Mouse (Mus musculus): ENCODE measurements at regions not wholly inside any gene's neighbourhood (a gene's known extent, or its start where the extent isn't known, plus 50 kb on each side); places are given as distances from the start of the nearest gene placed in this dataset.

DNA sequence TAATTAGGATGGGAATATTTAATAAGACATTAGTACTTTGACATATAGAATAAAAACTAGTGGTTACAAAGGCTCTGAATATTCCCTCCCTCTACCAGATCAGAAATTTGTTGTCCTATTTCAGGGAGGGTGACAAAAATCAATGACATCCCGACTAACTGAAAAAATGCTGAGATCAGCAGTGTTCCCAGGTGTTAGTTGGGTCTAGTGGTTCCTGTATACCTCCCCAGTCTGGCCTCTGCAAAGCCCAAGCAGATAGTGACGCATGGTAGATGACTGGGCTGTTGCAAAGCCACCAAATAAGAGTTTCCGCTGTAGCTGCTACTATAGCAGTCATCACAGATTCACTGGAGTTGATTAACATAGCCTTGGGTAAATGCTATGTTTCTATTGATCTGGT is 59.9 kb upstream of the Gm4791 start:
- peaks cover 60% of the 10 kb centered on the region for H3K9me3 ChIP-seq (replicated peaks)
- no peaks in the 10 kb centered on the region for H3K4me1 ChIP-seq (ENCODE audit: insufficient read depth, low read depth, low read length)
- H3K4me3 ChIP-seq (ENCODE audit: low read depth, low read length): no peak overlapping the region
- no peaks in the 10 kb centered on the region for H3K27me3 ChIP-seq (ENCODE audit: insufficient read depth, low read length)
- DNase-seq (ENCODE audit: low spot score): no peak
- no peak for TF ChIP-seq GATA1 (IDR thresholded peaks at IDR 0.05; ENCODE audit: borderline replicate concordance, low read length)
- TF ChIP-seq CTCF (IDR thresholded peaks at IDR 0.05; ENCODE audit: low read depth, low read length): no peak
- TF ChIP-seq POLR2AphosphoS5 (IDR thresholded peaks at IDR 0.05; ENCODE audit: insufficient replicate concordance, low read depth, low read length): no peak
- TF ChIP-seq TAL1 (conservative IDR thresholded peaks at IDR 0.05; ENCODE audit: low read depth, low read length): no peak
- TF ChIP-seq GATA2 (IDR thresholded peaks at IDR 0.05; ENCODE audit: borderline replicate concordance, low read depth, low read length): no peak
- no peaks in the 10 kb centered on the region for H3K36me3 ChIP-seq (replicated peaks)
- no peak for ATAC-seq (ENCODE audit: extremely low read depth, insufficient number of reproducible peaks, low FRiP score, poor library complexity, severe bottlenecking)

DNA sequence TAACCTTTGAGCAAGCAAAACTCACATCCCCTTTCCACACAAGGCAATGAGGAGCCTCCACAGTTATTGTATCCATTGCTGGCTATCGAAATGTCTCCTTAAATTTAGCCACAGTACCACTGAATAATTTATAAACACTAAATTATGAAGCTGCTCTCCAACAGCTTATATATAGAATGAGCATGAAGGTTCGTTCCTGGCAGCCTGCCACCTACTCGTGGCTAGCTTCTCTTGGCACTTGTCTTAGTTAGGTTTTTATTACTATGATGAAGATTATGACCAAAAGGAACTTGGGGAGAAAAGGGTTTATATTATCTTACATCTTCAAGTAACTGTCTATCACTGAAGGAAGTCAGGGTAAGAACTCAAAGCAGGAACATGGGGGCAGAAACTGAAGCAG is 72.9 kb upstream of the Gm4791 start:
- TF ChIP-seq CTCF (IDR thresholded peaks at IDR 0.05; ENCODE audit: low read depth, low read length) (no peak), GATA1 (IDR thresholded peaks at IDR 0.05; ENCODE audit: borderline replicate concordance, low read length) (no peak), GATA2 (IDR thresholded peaks at IDR 0.05; ENCODE audit: borderline replicate concordance, low read depth, low read length) (no peak), POLR2AphosphoS5 (IDR thresholded peaks at IDR 0.05; ENCODE audit: insufficient replicate concordance, low read depth, low read length) (no peak), TAL1 (conservative IDR thresholded peaks at IDR 0.05; ENCODE audit: low read depth, low read length) (no peak)
- Histone ChIP-seq H3K9me3 (replicated peaks) (peaks cover 36% of the 10 kb centered on the region), H3K4me3 (ENCODE audit: low read depth, low read length) (no peak overlapping the region), H3K4me1 (ENCODE audit: insufficient read depth, low read depth, low read length) (no peaks in the 10 kb centered on the region), H3K27me3 (ENCODE audit: insufficient read depth, low read length) (no peaks in the 10 kb centered on the region), H3K36me3 (replicated peaks) (no peaks in the 10 kb centered on the region)
- no peak for DNase-seq (ENCODE audit: low spot score)
- ATAC-seq (ENCODE audit: extremely low read depth, insufficient number of reproducible peaks, low FRiP score, poor library complexity, severe bottlenecking): no peak

GRCm38 (mm10) chr9:46920081-46920480 is 78.5 kb upstream of the Gm4791 start:
- Histone ChIP-seq H3K4me1 (ENCODE audit: insufficient read depth, low read depth, low read length) (no peaks in the 10 kb centered on the region), H3K4me3 (ENCODE audit: low read depth, low read length) (no peak overlapping the region), H3K36me3 (replicated peaks) (no peaks in the 10 kb centered on the region), H3K27me3 (ENCODE audit: insufficient read depth, low read length) (no peaks in the 10 kb centered on the region), H3K9me3 (replicated peaks) (peaks cover 44% of the 10 kb centered on the region)
- TF ChIP-seq GATA2 (IDR thresholded peaks at IDR 0.05; ENCODE audit: borderline replicate concordance, low read depth, low read length): no peak
- TF ChIP-seq CTCF (IDR thresholded peaks at IDR 0.05; ENCODE audit: low read depth, low read length): no peak
- no peak for TF ChIP-seq GATA1 (IDR thresholded peaks at IDR 0.05; ENCODE audit: borderline replicate concordance, low read length)
- no peak for TF ChIP-seq POLR2AphosphoS5 (IDR thresholded peaks at IDR 0.05; ENCODE audit: insufficient replicate concordance, low read depth, low read length)
- TF ChIP-seq TAL1 (conservative IDR thresholded peaks at IDR 0.05; ENCODE audit: low read depth, low read length): no peak
- no peak for ATAC-seq (ENCODE audit: extremely low read depth, insufficient number of reproducible peaks, low FRiP score, poor library complexity, severe bottlenecking)
- DNase-seq (ENCODE audit: low spot score): no peak

GRCm38 (mm10) chr9:46913238-46913637 is 85.3 kb upstream of the Gm4791 start:
- Histone ChIP-seq H3K4me1 (ENCODE audit: insufficient read depth, low read depth, low read length) (no peaks in the 10 kb centered on the region), H3K27me3 (ENCODE audit: insufficient read depth, low read length) (no peaks in the 10 kb centered on the region), H3K9me3 (replicated peaks) (peaks cover 76% of the 10 kb centered on the region), H3K36me3 (replicated peaks) (no peaks in the 10 kb centered on the region), H3K4me3 (ENCODE audit: low read depth, low read length) (no peak overlapping the region)
- TF ChIP-seq POLR2AphosphoS5 (IDR thresholded peaks at IDR 0.05; ENCODE audit: insufficient replicate concordance, low read depth, low read length) (no peak), GATA2 (IDR thresholded peaks at IDR 0.05; ENCODE audit: borderline replicate concordance, low read depth, low read length) (no peak), CTCF (IDR thresholded peaks at IDR 0.05; ENCODE audit: low read depth, low read length) (no peak), TAL1 (conservative IDR thresholded peaks at IDR 0.05; ENCODE audit: low read depth, low read length) (no peak), GATA1 (IDR thresholded peaks at IDR 0.05; ENCODE audit: borderline replicate concordance, low read length) (no peak)
- DNase-seq (ENCODE audit: low spot score): no peak
- ATAC-seq (ENCODE audit: extremely low read depth, insufficient number of reproducible peaks, low FRiP score, poor library complexity, severe bottlenecking): no peak

DNA sequence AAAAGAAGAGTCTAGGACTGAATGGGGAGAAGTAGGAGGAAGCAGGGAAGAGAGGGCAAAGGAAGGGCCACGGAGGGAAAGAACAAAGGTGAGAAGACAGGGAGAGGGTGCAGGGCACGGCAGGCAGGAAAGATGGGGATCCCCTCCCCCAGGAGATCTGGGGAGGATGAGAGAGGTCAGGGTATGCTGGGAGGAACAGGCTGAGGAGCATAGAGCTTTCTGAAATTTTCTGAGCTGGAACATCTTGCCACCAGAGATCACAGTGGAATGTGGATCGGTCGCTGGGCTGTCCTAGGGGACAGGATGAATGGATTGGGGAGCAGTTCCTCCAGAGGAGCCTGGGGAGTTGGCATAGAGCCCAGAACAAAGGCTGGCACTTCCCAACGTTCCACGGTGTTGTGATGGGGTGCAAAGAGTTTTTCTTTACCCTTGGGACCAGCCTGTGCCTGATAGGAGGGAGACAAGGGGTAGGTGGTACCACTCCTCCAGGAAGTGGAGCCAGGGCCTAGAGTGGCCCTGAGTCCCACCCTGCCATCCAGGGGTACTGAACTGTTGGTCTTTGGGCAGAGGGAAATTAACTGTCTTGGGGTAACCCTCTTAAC is 89.0 kb upstream of the Gm4791 start:
- ATAC-seq (ENCODE audit: extremely low read depth, insufficient number of reproducible peaks, low FRiP score, poor library complexity, severe bottlenecking) (no peak), DNase-seq (ENCODE audit: low spot score) (no peak)
- Histone ChIP-seq H3K36me3 (replicated peaks) (no peaks in the 10 kb centered on the region), H3K9me3 (replicated peaks) (peaks cover 67% of the 10 kb centered on the region), H3K4me3 (ENCODE audit: low read depth, low read length) (no peak overlapping the region), H3K4me1 (ENCODE audit: insufficient read depth, low read depth, low read length) (no peaks in the 10 kb centered on the region), H3K27me3 (ENCODE audit: insufficient read depth, low read length) (no peaks in the 10 kb centered on the region)
- no peak for TF ChIP-seq POLR2AphosphoS5 (IDR thresholded peaks at IDR 0.05; ENCODE audit: insufficient replicate concordance, low read depth, low read length)
- no peak for TF ChIP-seq GATA1 (IDR thresholded peaks at IDR 0.05; ENCODE audit: borderline replicate concordance, low read length)
- no peak for TF ChIP-seq CTCF (IDR thresholded peaks at IDR 0.05; ENCODE audit: low read depth, low read length)
- no peak for TF ChIP-seq GATA2 (IDR thresholded peaks at IDR 0.05; ENCODE audit: borderline replicate concordance, low read depth, low read length)
- no peak for TF ChIP-seq TAL1 (conservative IDR thresholded peaks at IDR 0.05; ENCODE audit: low read depth, low read length)

DNA sequence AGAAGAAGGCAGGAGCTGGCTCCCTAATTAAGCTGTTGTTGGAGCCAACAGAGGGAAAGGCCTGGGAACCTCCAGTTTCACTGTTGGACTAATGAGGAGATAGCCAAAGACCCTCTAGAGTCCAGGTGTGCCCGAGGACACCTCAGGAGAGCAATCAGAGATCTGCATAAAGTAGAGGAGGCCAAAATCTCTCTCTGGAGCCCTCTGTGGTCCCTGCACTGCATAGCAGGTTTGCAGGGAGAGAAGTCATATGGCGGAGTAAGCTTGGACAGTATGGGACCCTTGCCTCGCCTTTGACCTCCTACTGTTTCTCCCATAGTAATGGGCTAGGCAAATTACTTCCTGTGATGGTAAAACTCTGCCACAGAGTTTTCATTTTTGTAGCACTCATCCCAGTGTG is 93.5 kb upstream of the Gm4791 start:
- TF ChIP-seq GATA2 (IDR thresholded peaks at IDR 0.05; ENCODE audit: borderline replicate concordance, low read depth, low read length) (no peak), GATA1 (IDR thresholded peaks at IDR 0.05; ENCODE audit: borderline replicate concordance, low read length) (no peak), POLR2AphosphoS5 (IDR thresholded peaks at IDR 0.05; ENCODE audit: insufficient replicate concordance, low read depth, low read length) (no peak), CTCF (IDR thresholded peaks at IDR 0.05; ENCODE audit: low read depth, low read length) (no peak), TAL1 (conservative IDR thresholded peaks at IDR 0.05; ENCODE audit: low read depth, low read length) (no peak)
- no peak for DNase-seq (ENCODE audit: low spot score)
- peaks cover 61% of the 10 kb centered on the region for H3K9me3 ChIP-seq (replicated peaks)

More for the DNA sequence above, 93.5 kb upstream of the Gm4791 start:
- Histone ChIP-seq H3K36me3 (replicated peaks) (no peaks in the 10 kb centered on the region), H3K27me3 (ENCODE audit: insufficient read depth, low read length) (no peaks in the 10 kb centered on the region), H3K4me1 (ENCODE audit: insufficient read depth, low read depth, low read length) (no peaks in the 10 kb centered on the region), H3K4me3 (ENCODE audit: low read depth, low read length) (no peak overlapping the region)
- ATAC-seq (ENCODE audit: extremely low read depth, insufficient number of reproducible peaks, low FRiP score, poor library complexity, severe bottlenecking): no peak
